In genomic region chr3:52101977-52102600, GRCm38 (mm10) we compare ENCODE assay signal across 8 mouse cellular contexts. TPM values are rescaled to one million over a fixed set of nuclear protein-coding genes. Genes with fewer than 3 reads are reported as not detected.
DNase-seq lines count a peak whose midpoint lies in the region; ATAC-seq and TF ChIP-seq lines count a peak whose summit lies in the region.

No protein-coding gene starts in this region.

- peak overlapping the region; percentile 92 for H3K4me2 ChIP-seq in forebrain, embryonic 16.5 days (ENCODE audit: low read length)
- peak overlapping the region; percentile 80 for H3K4me2 ChIP-seq in neural tube, embryonic 14.5 days (ENCODE audit: low read depth, low read length)

- intact Hi-C loops in heart, postnatal 36 days (cut with DNase I) = loop anchor here (2.0 to 5.0 kb wide), 5 partner anchors 31 to 540 kb away; partner anchors contain the start of gene Setd7

- no peak overlapping the region for H3K27ac ChIP-seq in ES-E14 (ENCODE audit: insufficient read depth, low read depth, low read length, poor library complexity, severe bottlenecking)
- peak overlapping the region; percentile 99 for H3K27ac ChIP-seq in forebrain, embryonic 16.5 days (ENCODE audit: low read length)
- peak overlapping the region; percentile 100 for H3K27ac ChIP-seq in neural tube, embryonic 14.5 days (ENCODE audit: low read depth, low read length)
- H3K27ac ChIP-seq in testis, adult 2 months (ENCODE audit: control insufficient read depth, insufficient read depth, low read depth, low read length) = peak overlapping the region; percentile 77

- TF ChIP-seq POLR2A in testis, adult 2 months (IDR thresholded peaks at IDR 0.05; ENCODE audit: control insufficient read depth, low read depth, low read length) = no peak

- no peaks in the 10 kb centered on the region for H3K4me1 ChIP-seq in ES-E14 (ENCODE audit: control insufficient read depth in 2 of 2, insufficient read depth in 2 of 2, low read length in 2 of 2, poor library complexity in 1 of 2)
- H3K4me1 ChIP-seq in forebrain, embryonic 16.5 days (replicated peaks; ENCODE audit: control insufficient read depth, insufficient read depth, low read length) = peaks cover 11% of the 10 kb centered on the region
- peaks cover 3% of the 10 kb centered on the region; the same call in 1 of the 2 replicates for H3K4me1 ChIP-seq in neural tube, embryonic 14.5 days (ENCODE audit: control insufficient read depth, insufficient read depth, low read length)
- peaks cover 18% of the 10 kb centered on the region for H3K4me1 ChIP-seq in testis, adult 2 months (ENCODE audit: control insufficient read depth, insufficient read depth, low read length)

- peak; percentile 81 for ATAC-seq in forebrain, embryonic 16.5 days
- peak; percentile 83 for ATAC-seq in neural tube, embryonic 14.5 days (ENCODE audit: low read depth)

- H3K27me3 ChIP-seq in forebrain, embryonic 16.5 days (replicated peaks; ENCODE audit: control insufficient read depth, insufficient read depth, low read length) = no peaks in the 10 kb centered on the region
- H3K27me3 ChIP-seq in neural tube, embryonic 14.5 days (ENCODE audit: control insufficient read depth, insufficient read depth, low read length) = no peaks in the 10 kb centered on the region
- no peaks in the 10 kb centered on the region for H3K27me3 ChIP-seq in testis, adult 2 months (ENCODE audit: control insufficient read depth, insufficient read depth, low read length)

- peak; percentile 83 for DNase-seq in ES-E14 (ENCODE audit: low read depth, low spot score)
- peak; percentile 90 to 93 for DNase-seq in cerebellum, adult 18-20 months
- DNase-seq in heart, postnatal 36 days = peak; percentile 91 to 92
- peak; percentile 58 to 73 for DNase-seq in layer of hippocampus, adult 18-20 months (ENCODE audit: low spot score in 2 of 2)
- DNase-seq in lung, adult 18-20 months = peak; percentile 95 to 97

- peak overlapping the region; percentile 46 for H3K9ac ChIP-seq in ES-E14 (ENCODE audit: insufficient read depth, low read depth, low read length, poor library complexity, severe bottlenecking)
- peak overlapping the region; percentile 91 for H3K9ac ChIP-seq in forebrain, embryonic 16.5 days (replicated peaks; ENCODE audit: low read depth, low read length)
- peak overlapping the region; percentile 74 for H3K9ac ChIP-seq in neural tube, embryonic 14.5 days (replicated peaks; ENCODE audit: low read depth, low read length)

- H3K36me3 ChIP-seq in ES-E14 (ENCODE audit: control insufficient read depth, insufficient read depth, low read length, poor library complexity, severe bottlenecking) = no peaks in the 10 kb centered on the region
- no peaks in the 10 kb centered on the region for H3K36me3 ChIP-seq in forebrain, embryonic 16.5 days (ENCODE audit: control insufficient read depth, insufficient read depth)
- H3K36me3 ChIP-seq in neural tube, embryonic 14.5 days (ENCODE audit: control insufficient read depth, insufficient read depth, low read length) = no peaks in the 10 kb centered on the region
- H3K36me3 ChIP-seq in testis, adult 2 months (ENCODE audit: control insufficient read depth, insufficient read depth, low read length) = no peaks in the 10 kb centered on the region

- in situ Hi-C loops in ES-E14 (cut with MboI; ENCODE audit: low sequenced_read_pairs in 2 of 2, unreplicated experiment in 2 of 2) = no loop called here

- peak overlapping the region; percentile 67 to 83 for H3K4me3 ChIP-seq in ES-E14 (ENCODE audit: insufficient read depth in 1 of 2, low read depth in 1 of 2, low read length in 2 of 2, poor library complexity in 1 of 2, severe bottlenecking in 1 of 2)
- peak overlapping the region; percentile 82 for H3K4me3 ChIP-seq in forebrain, embryonic 16.5 days (replicated peaks; ENCODE audit: low read length)
- H3K4me3 ChIP-seq in neural tube, embryonic 14.5 days (ENCODE audit: low read depth, low read length) = peak overlapping the region; percentile 64
- peak overlapping the region; percentile 64 for H3K4me3 ChIP-seq in testis, adult 2 months (ENCODE audit: control insufficient read depth, low read depth, low read length)

- no peak for TF ChIP-seq CTCF in testis, adult 2 months (IDR thresholded peaks at IDR 0.05; ENCODE audit: control insufficient read depth, insufficient read depth, insufficient replicate concordance, low read depth, low read length)

- under 1% methylated on average over 44 of the region's 57 CpGs for WGBS in forebrain, embryonic 16.5 days
- 1% methylated on average over 39 of the region's 57 CpGs for WGBS in neural tube, embryonic 14.5 days

- no peaks in the 10 kb centered on the region for H3K9me3 ChIP-seq in ES-E14 (ENCODE audit: control insufficient read depth, insufficient read depth, low read depth, low read length)
- no peaks in the 10 kb centered on the region for H3K9me3 ChIP-seq in forebrain, embryonic 16.5 days (ENCODE audit: control insufficient read depth, low read length)
- no peaks in the 10 kb centered on the region for H3K9me3 ChIP-seq in neural tube, embryonic 14.5 days (ENCODE audit: control insufficient read depth, low read length)

TF ChIP-seq in ES-E14, 5 proteins besides CTCF, POLR2A, EP300 and RAD21:
- no peak for TF ChIP-seq HCFC1 (IDR thresholded peaks at IDR 0.05; ENCODE audit: borderline replicate concordance, insufficient read depth, low read length)
- no peak for TF ChIP-seq ZNF384 (IDR thresholded peaks at IDR 0.05; ENCODE audit: low read depth, low read length)
- no peak for TF ChIP-seq MAFK (IDR thresholded peaks at IDR 0.05; ENCODE audit: insufficient read depth, low read depth, low read length)
- no peak for TF ChIP-seq ZC3H11A (IDR thresholded peaks at IDR 0.05; ENCODE audit: borderline replicate concordance, low read depth, low read length)
- TF ChIP-seq CHD2 (IDR thresholded peaks at IDR 0.05; ENCODE audit: low read depth, low read length) = no peak
TF ChIP-seq in ES-E14: peak in this region for 0.

RNA-seq across cellular contexts. Expression of gene Maml3, which starts 2.8 kb away (rescaled TPM):
- 0.58 and 1.2 TPM in 2 replicates for total RNA-seq in ES-E14 (2012; rRNA removed)
- polyA plus RNA-seq in forebrain, embryonic 16.5 days (2015; fragmentation: Nextera tagmentation; extraction: Ambion mirVana) = 3.7 and 5.0 TPM in 2 replicates
- 1 to 10 TPM; 1.8 to 5.0 TPM for total RNA-seq in heart, postnatal 36 days (2021)
- total RNA-seq in layer of hippocampus, adult 18-20 months (2021) = 1 to 10 TPM; 7.8 TPM
- 8.2 and 9.6 TPM in 2 replicates for polyA plus RNA-seq in neural tube, embryonic 14.5 days (2014; fragmentation: Nextera tagmentation; extraction: Ambion mirVana)
- 2.9 and 3.2 TPM in 2 replicates for polyA plus RNA-seq in testis, adult 2 months (2012; rRNA removed)
